Mouse (Mus musculus) naive thymus-derived CD4-positive, alpha-beta T cell, adult 2 months (primary cell): ENCODE data around the gene Fam107a.

Source experiments
- DNase-seq: peaks from one replicate; pipeline ENCODE4 v3.0.0-alpha.2; 2011; ENCODE audit warnings: low read depth

Fam107a gene

GRCm38 (mm10) chr14:8317194-8318097 lies at the start of gene Fam107a:
Gene Fam107a (minus strand): TSS chr14:8318023.
- DNase-seq = no peak

- DNase-seq = no peak
These were observed 49.3 kb upstream of the Fam107a start for GRCm38 (mm10) chr14:8367121-8367520.

GRCm38 (mm10) chr14:8365833-8366232 lies 48.0 kb upstream of the Fam107a start:
- DNase-seq = no peak

- no peak for DNase-seq
These were observed 39.0 kb upstream of the Fam107a start for GRCm38 (mm10) chr14:8356836-8357235.

DNA sequence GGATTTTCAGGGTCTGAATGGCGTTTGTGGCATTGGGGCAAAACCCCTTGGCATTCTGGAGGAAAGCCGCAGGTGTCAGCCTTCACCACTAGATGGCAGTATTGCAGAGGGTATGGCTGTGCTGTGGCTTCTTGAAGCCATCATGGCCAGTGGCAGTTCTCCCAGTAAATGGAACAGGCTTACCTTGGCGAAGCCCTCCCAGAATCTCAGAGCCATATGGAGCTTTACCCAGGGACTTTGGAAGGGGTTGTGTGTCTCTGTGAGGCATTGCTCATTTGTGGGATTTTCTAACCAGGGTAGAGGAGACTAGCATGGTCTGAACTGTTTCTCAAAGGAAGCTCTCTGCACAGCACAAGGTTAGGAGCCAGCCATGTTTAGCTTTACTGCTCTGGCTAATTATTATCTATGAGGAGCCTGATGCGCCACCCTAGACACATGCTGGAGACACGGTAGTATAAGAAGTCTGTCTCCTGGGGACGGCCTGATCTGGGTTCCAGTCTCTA lies 38.2 kb upstream of the Fam107a start:
- peak; percentile 63 for DNase-seq

- DNase-seq = no peak
These were observed 31.1 kb upstream of the Fam107a start for GRCm38 (mm10) chr14:8348927-8349326.

DNA sequence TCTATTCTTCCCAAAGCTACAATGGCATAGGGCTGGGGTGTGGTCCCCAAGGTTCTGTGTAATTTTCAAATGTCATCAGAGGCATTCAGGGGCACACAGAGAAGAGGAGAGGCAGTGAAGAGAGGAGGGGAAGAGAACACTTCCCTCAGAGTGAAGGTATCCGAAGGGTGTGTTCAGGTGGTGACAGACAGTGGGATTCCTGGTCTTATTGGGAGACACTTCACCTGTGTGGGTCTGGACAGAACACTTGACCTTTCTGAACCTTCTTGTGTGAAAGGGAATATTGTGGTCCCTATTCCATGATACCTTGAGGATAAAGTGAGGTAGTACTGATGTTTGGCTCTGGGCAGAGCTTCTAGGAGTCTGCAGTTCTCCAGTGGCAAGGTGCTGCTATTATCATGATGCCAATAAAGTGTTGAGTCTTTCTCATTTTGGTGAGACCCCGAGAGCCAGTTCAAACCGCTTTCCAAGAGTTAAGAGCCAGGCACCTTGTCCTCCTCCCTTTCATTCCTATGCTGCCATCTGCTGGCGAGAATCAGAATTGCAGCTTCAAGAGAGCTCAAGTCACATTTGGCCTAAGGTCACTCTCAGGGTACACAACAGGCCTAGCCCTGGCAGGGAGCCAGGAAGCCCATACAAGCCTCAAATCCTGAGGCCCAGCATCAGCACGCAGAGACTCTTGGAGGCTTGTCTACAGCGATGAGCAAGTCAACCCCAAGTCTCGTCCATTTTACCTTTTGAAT lies 28.6 kb upstream of the Fam107a start:
- DNase-seq = peak; percentile 78

DNA sequence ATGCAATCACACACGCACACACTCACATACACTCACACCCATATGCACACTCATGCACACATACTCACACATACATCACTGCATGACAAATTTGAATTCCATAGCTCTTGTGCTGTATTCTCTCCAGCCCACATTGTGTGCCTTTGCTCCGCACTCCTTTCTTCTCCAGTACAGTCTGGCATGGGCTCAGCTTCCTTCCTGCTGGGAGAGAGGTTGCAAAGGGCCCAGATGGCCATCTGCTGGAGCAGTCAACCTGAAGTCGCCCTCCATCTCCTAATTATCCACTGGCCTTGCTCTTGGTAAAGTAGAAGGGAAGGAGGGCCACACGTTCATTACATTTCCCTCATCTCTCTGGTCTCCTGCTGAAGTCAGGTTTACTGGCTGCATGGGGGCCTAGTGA lies 27.7 kb upstream of the Fam107a start:
- DNase-seq = no peak

DNA sequence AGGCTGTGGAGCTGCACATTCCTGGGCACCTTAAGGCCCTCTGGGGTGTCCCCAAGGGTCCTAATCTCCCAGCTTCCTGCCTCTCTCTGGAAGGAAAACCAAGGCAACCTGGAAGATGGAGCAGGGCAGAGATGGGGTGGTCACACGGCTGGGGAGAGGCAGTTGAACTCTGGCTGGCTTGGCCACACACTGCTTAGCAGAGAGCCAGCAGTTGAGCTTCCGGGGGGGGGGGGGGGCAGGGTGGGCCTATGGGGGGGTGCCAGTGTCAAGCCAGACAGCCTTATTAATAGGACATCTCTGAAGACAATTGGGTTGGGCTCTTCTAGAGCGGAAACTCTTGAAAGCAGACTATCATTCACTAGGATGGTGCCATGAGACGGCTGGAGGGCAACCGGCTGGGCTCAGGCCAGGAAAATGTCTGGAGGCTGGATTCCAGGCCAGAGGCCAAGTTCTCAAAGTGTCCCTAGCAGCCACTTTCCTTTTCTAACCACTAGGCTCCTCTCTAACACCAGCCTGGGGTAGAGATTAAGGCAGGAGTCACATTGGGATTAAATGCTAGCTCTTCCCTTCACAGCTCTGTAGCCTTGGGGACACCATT lies 24.8 kb upstream of the Fam107a start:
- no peak for DNase-seq

DNA sequence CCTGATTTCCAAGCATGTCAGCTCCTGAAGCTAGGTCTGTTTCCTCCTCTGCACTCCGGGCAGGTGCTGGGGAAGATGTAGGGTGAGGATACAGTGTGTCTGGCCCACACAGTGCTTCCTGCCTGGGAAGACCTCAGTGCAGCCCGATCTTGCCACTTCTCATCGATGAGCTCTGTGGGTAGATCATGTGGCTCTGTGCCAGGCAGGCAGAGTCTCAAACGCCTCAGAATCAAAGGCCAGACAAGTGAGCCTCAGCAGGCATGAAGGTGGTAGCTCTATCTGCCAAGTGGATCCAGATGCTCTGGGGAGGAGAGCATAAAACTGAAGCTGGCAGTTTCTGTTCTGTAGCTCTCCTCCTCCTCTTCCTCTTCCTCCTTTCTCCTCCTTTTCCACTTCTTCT lies 22.4 kb upstream of the Fam107a start:
- no peak for DNase-seq

- no peak for DNase-seq
These were observed 18.1 kb upstream of the Fam107a start for GRCm38 (mm10) chr14:8335947-8336346.

DNA sequence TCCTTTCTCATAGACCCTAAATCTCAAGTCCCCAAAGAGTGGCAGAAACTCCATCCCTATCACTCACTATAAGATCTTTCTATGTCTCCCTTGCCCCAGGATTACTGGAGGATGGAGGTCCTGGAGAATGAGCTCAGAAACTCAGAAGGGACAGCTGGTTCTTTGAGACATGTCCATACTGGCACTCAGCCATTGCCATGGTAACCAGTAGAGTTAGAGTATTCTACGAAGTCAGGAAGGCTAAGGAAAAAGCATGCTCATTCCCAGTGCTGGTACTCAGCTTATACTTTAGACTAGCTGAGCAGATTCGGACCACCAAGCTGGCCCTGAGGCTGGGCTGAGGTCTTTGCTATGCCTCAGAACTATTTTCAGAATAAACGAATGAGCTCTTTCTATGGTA lies 16.7 kb upstream of the Fam107a start:
- no peak for DNase-seq

DNA sequence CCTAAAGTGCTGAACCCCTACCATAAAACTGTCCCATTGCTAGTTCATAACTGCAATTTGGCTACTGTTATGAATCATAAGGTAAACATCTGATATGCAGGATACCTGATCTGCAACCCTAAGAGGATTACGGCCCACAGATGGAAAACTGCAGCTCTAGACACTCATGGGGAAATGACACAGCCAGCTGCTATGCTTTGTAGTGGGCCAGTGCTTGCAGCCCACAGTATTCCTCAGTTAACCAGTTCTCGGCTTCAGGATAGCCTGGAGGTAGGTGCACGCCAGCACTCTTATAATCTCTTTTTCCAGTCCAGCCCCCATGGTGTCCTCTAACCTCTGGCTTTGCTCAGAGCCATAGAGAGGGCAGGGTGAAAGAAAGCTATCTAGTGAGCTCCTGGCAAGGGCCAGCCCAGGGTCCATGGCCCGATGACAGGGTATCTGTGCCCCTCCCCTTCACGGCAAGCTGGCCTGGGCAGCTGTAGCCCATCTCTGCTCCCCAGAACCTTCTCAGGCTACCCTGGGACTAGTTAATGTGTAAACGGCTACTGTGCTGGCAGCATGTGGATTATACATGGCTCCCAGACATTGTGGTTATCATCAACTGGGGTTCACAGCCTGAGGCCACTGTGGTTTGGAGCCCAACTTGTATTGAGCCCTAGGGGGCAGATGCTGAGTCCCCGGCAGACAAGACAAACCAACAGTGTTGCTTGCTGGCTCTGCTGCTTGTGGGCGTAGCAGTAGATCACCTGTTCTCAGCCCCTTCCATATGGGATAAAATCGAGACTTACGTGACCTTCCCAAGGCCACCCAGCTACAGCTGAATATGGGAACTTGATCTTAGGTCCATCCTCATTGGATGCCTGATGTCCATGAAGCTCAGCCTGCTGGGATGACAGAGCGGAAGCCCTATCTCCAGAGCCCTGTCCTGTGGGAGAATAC lies 14.8 kb upstream of the Fam107a start:
- no peak for DNase-seq

- DNase-seq = no peak
These were observed 13.6 kb upstream of the Fam107a start for GRCm38 (mm10) chr14:8331307-8331905.

DNA sequence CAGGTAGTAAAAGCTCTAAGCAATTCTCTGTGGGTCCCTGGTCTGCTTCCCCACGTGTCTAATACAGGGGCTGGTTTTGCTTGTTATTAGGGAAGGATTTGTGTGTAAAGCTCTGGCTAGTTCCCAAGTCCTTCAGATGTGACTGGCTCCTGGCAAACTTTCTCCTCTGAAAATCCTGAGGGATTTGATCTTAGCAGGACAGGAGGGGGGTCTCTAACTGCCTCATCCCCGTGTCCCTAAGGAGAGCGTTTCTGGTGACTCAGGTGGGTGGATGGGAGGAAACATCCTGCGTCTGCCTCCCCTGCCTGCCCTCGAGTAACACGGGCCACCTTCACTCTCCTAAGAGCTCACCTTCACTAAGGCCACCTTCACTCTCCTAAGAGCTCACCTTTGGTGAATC lies 12.6 kb upstream of the Fam107a start:
- DNase-seq = no peak

DNA sequence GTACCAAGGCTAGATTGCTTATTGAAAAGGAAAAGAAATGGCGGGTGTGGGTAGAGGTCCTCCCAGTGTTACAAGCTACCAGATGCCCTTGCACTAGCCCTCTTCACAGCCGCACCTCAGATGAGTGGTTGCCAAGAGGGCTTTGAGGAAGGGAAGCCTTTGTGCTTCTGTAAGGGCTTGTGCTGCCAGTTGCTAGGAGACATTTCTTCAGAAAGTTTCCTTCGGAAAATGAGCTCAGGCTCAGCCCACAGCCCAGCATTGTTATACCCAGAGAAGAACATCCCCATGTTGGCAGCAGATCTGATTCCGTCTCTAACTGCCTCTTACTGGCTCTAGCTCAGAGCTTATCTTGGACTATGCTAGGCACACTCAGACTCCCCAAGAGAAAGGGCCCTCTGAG lies 11.7 kb upstream of the Fam107a start:
- DNase-seq = no peak

- DNase-seq = no peak
These were observed 9.5 kb upstream of the Fam107a start for GRCm38 (mm10) chr14:8327371-8327770.

DNA sequence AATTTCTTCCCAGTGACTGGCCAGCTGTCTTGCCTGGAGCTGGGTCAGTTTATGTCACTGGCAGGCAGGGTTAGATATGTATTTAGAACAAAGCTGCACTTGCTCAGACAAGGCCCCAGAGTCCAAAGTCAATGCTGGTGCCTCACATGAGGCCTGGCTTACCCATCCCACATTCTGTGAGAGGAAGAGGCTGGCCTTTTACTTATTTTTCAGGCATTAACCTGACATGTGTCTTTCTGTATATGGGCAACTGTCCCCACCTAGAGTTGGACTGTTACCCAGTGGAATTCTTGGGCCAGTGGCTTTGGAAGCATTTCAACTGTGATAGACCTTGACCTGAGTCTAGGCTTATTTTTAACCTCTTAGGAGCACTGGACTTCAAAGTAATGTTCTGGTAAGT lies 9.1 kb upstream of the Fam107a start:
- DNase-seq = no peak

- DNase-seq = no peak
These were observed 7.9 kb upstream of the Fam107a start for GRCm38 (mm10) chr14:8325746-8326145.

- DNase-seq = no peak
These were observed 2.7 kb upstream of the Fam107a start for GRCm38 (mm10) chr14:8320528-8320927.
